Mouse (Mus musculus) forebrain, embryonic 10.5 days (tissue): Measurements from ENCODE around the gene Ccdc103. TPM values are rescaled to one million over a fixed set of nuclear protein-coding genes. Genes with fewer than 3 reads are reported as not detected.

Source experiments
- DNase-seq: peaks from one replicate; pipeline ENCODE4 v3.0.0-alpha.2; 2017; ENCODE audit warnings: low spot score; ENCODE audit errors: extremely low spot score
- H3K27ac ChIP-seq: fragments of 300-500 bp; sonication (generic); 2 replicates; pipeline ENCODE4 v1.5.1; 2016; ENCODE audit warnings: mild to moderate bottlenecking
- H3K27me3 ChIP-seq: fragments of 300-500 bp; sonication (generic); 2 replicates; pipeline ENCODE4 v1.6.1; 2016; ENCODE audit warnings: mild to moderate bottlenecking; ENCODE audit not compliant: poor library complexity, severe bottlenecking
- H3K36me3 ChIP-seq: fragments of 300-500 bp; sonication (generic); replicated peaks from 2 replicates; pipeline ENCODE4 v1.6.1; 2016; ENCODE audit warnings: mild to moderate bottlenecking, moderate library complexity
- H3K4me1 ChIP-seq: fragments of 300-500 bp; sonication (generic); 2 replicates; pipeline ENCODE4 v1.6.1; 2016
- H3K4me3 ChIP-seq: fragments of 300-500 bp; sonication (generic); 2 replicates; pipeline ENCODE4 v1.5.1; 2016; ENCODE audit warnings: mild to moderate bottlenecking, moderate library complexity
- H3K9me3 ChIP-seq: fragments of 300-500 bp; sonication (generic); 2 replicates; pipeline ENCODE4 v1.6.1; 2016; ENCODE audit warnings: mild to moderate bottlenecking, moderate library complexity
- WGBS: fragments of 180-500 bp; shearing (Covaris S2); methylation state at CpG from one replicate; pipeline ENCODE4 v1.1.7; 2016; 5-methylcytosine and 5-hydroxymethylcytosine counted together
- polyA plus RNA-seq: library from polyadenylated mRNA; unstranded; fragments of >200 nt; fragmentation: Nextera tagmentation; extraction: Ambion mirVana; gene quantifications from 2 replicates; pipeline ENCODE4 v1.2.1, GENCODE M21; 2016

The Ccdc103 gene
- polyA plus RNA-seq, 1 experiment from 2014 or later = 2.0 TPM

- no peak for DNase-seq
- 78% methylated on average over 20 of the region's 20 CpGs for WGBS
These were observed 15.6 kb downstream of the Ccdc103 start for GRCm38 (mm10) chr11:102896641-102897040.

GRCm38 (mm10) chr11:102898408-102898807 lies 17.4 kb downstream of the Ccdc103 start:
- Histone ChIP-seq H3K36me3 (no peaks in the 10 kb centered on the region), H3K4me1 (peaks cover 41% of the 10 kb centered on the region), H3K27ac (0 out of 2 replicates have a peak overlapping the region, but pooled peaks have one; percentile 37), H3K27me3 (peaks cover 54% of the 10 kb centered on the region), H3K4me3 (no peak overlapping the region), H3K9me3 (no peaks in the 10 kb centered on the region)
- WGBS = 75% methylated on average over 9 of the region's 9 CpGs
- DNase-seq = no peak

More at GRCm38 (mm10) chr11:102896641-102897040, 15.6 kb downstream of the Ccdc103 start:
- peaks cover 72% of the 10 kb centered on the region for H3K27me3 ChIP-seq
- H3K36me3 ChIP-seq = no peaks in the 10 kb centered on the region
- no peak overlapping the region for H3K4me3 ChIP-seq
- no peaks in the 10 kb centered on the region for H3K9me3 ChIP-seq
- peaks cover 43% of the 10 kb centered on the region for H3K4me1 ChIP-seq
- peak overlapping the region; percentile 17; the same call in 1 of the 2 replicates for H3K27ac ChIP-seq

- DNase-seq = peak; percentile 85
- peaks cover 18% of the 10 kb centered on the region for H3K36me3 ChIP-seq
These were observed 19.8 kb downstream of the Ccdc103 start, which contains the start of gene Gfap for GRCm38 (mm10) chr11:102900763-102901162. Gfap (minus strand) TSS chr11:102900912.

GRCm38 (mm10) chr11:102901199-102901598 lies 20.2 kb downstream of the Ccdc103 start:
- H3K4me1 ChIP-seq = peaks cover 48% of the 10 kb centered on the region
- H3K36me3 ChIP-seq = peaks cover 22% of the 10 kb centered on the region
- no peak for DNase-seq
- H3K27me3 ChIP-seq = peaks cover 26% of the 10 kb centered on the region
- no peak overlapping the region for H3K4me3 ChIP-seq
- no peak overlapping the region for H3K27ac ChIP-seq
- 74% methylated on average over 4 of the region's 4 CpGs for WGBS
- no peaks in the 10 kb centered on the region for H3K9me3 ChIP-seq

More at GRCm38 (mm10) chr11:102900763-102901162, 19.8 kb downstream of the Ccdc103 start, which contains the start of gene Gfap:
- 13% methylated on average over 7 of the region's 7 CpGs for WGBS
- Histone ChIP-seq H3K27ac (no peak within 1 kb of the TSS), H3K9me3 (no peaks in the 10 kb centered on the region), H3K4me1 (peaks cover 48% of the 10 kb centered on the region), H3K27me3 (peaks cover 30% of the 10 kb centered on the region), H3K4me3 (no peak within 1 kb of the TSS)

- peaks cover 17% of the 10 kb centered on the region for H3K27me3 ChIP-seq
- no peaks in the 10 kb centered on the region for H3K9me3 ChIP-seq
- WGBS = 81% methylated on average over 5 of the region's 5 CpGs
- H3K4me3 ChIP-seq = no peak overlapping the region
- no peak overlapping the region for H3K27ac ChIP-seq
- peaks cover 31% of the 10 kb centered on the region for H3K36me3 ChIP-seq
- no peak for DNase-seq
- H3K4me1 ChIP-seq = peaks cover 39% of the 10 kb centered on the region
These were observed 21.1 kb downstream of the Ccdc103 start for GRCm38 (mm10) chr11:102902107-102902506.

- DNase-seq = no peak
- H3K27ac ChIP-seq = no peak overlapping the region
These were observed 22.6 kb downstream of the Ccdc103 start for GRCm38 (mm10) chr11:102903654-102904053.

GRCm38 (mm10) chr11:102911376-102911775 lies 30.4 kb downstream of the Ccdc103 start:
- Histone ChIP-seq H3K4me3 (no peak overlapping the region), H3K36me3 (peaks cover 99% of the 10 kb centered on the region), H3K4me1 (no peaks in the 10 kb centered on the region), H3K27me3 (no peaks in the 10 kb centered on the region), H3K27ac (no peak overlapping the region), H3K9me3 (no peaks in the 10 kb centered on the region)
- DNase-seq = no peak
- 88% methylated on average over 7 of the region's 7 CpGs for WGBS

More at GRCm38 (mm10) chr11:102903654-102904053, 22.6 kb downstream of the Ccdc103 start:
- H3K4me1 ChIP-seq = peaks cover 26% of the 10 kb centered on the region
- 88% methylated on average over 7 of the region's 7 CpGs for WGBS
- peaks cover 2% of the 10 kb centered on the region; the same call in 1 of the 2 replicates for H3K27me3 ChIP-seq
- H3K36me3 ChIP-seq = peaks cover 47% of the 10 kb centered on the region
- H3K4me3 ChIP-seq = no peak overlapping the region
- H3K9me3 ChIP-seq = no peaks in the 10 kb centered on the region

GRCm38 (mm10) chr11:102915380-102915779 lies 34.4 kb downstream of the Ccdc103 start:
- Histone ChIP-seq H3K4me1 (no peaks in the 10 kb centered on the region), H3K4me3 (no peak overlapping the region), H3K27ac (no peak overlapping the region), H3K27me3 (no peaks in the 10 kb centered on the region), H3K36me3 (peaks cover 90% of the 10 kb centered on the region), H3K9me3 (no peaks in the 10 kb centered on the region)
- WGBS = 92% methylated on average over 9 of the region's 9 CpGs
- DNase-seq = no peak

- Histone ChIP-seq H3K4me1 (peaks cover 18% of the 10 kb centered on the region), H3K36me3 (peaks cover 91% of the 10 kb centered on the region), H3K4me3 (no peak overlapping the region), H3K27me3 (no peaks in the 10 kb centered on the region), H3K9me3 (no peaks in the 10 kb centered on the region), H3K27ac (no peak overlapping the region)
- DNase-seq = no peak
- 88% methylated on average over 4 of the region's 4 CpGs for WGBS
These were observed 37.1 kb downstream of the Ccdc103 start for GRCm38 (mm10) chr11:102918077-102918476.

- Histone ChIP-seq H3K27me3 (no peaks in the 10 kb centered on the region), H3K4me1 (peaks cover 42% of the 10 kb centered on the region), H3K4me3 (no peak overlapping the region), H3K9me3 (no peaks in the 10 kb centered on the region), H3K27ac (no peak overlapping the region), H3K36me3 (peaks cover 58% of the 10 kb centered on the region)
- 90% methylated on average over 6 of the region's 6 CpGs for WGBS
- no peak for DNase-seq
These were observed 40.5 kb downstream of the Ccdc103 start for GRCm38 (mm10) chr11:102921491-102921890.

- H3K27me3 ChIP-seq = no peaks in the 10 kb centered on the region
- peaks cover 42% of the 10 kb centered on the region for H3K4me1 ChIP-seq
- DNase-seq = peak; percentile 99
- peaks cover 34% of the 10 kb centered on the region for H3K36me3 ChIP-seq
- peak within 1 kb of the TSS; percentile 92 for H3K4me3 ChIP-seq
- no peaks in the 10 kb centered on the region for H3K9me3 ChIP-seq
- under 1% methylated on average over 62 of the region's 62 CpGs for WGBS
- H3K27ac ChIP-seq = peak within 1 kb of the TSS; percentile 97
These were observed 43.8 kb downstream of the Ccdc103 start, which contains the start of gene Kif18b for GRCm38 (mm10) chr11:102924557-102925350. Kif18b (minus strand) TSS chr11:102925124.

GRCm38 (mm10) chr11:102925351-102925717 lies 44.3 kb downstream of the Ccdc103 start:
- DNase-seq = no peak
- WGBS = 1% methylated on average over 10 of the region's 10 CpGs
- peak overlapping the region; percentile 97 for H3K27ac ChIP-seq
- no peaks in the 10 kb centered on the region for H3K27me3 ChIP-seq
- no peaks in the 10 kb centered on the region for H3K9me3 ChIP-seq
- H3K4me3 ChIP-seq = peak overlapping the region; percentile 92
- H3K36me3 ChIP-seq = peaks cover 28% of the 10 kb centered on the region
- H3K4me1 ChIP-seq = peaks cover 42% of the 10 kb centered on the region

- no peak overlapping the region for H3K4me3 ChIP-seq
- no peak overlapping the region for H3K27ac ChIP-seq
- DNase-seq = no peak
- WGBS = 94% methylated on average over 10 of the region's 10 CpGs
- H3K36me3 ChIP-seq = no peaks in the 10 kb centered on the region
- peaks cover 14% of the 10 kb centered on the region for H3K27me3 ChIP-seq
- H3K9me3 ChIP-seq = no peaks in the 10 kb centered on the region
- H3K4me1 ChIP-seq = peaks cover 4% of the 10 kb centered on the region
These were observed 49.7 kb downstream of the Ccdc103 start for GRCm38 (mm10) chr11:102930672-102931071.
